Mouse (Mus musculus) hindbrain, embryonic 12.5 days (tissue): ENCODE data around the gene Ncor2. TPM values are rescaled to one million over a fixed set of nuclear protein-coding genes. Genes with fewer than 3 reads are reported as not detected.

ENCODE experiments used
- ATAC-seq: fragments of 200-750 bp; cut with Nextera tagmentation; 2 replicates; pipeline ENCODE4 v1.8.0; 2017; ENCODE audit warnings: moderate TSS enrichment; ENCODE audit not compliant: low FRiP score
- H3K27ac ChIP-seq: fragments of 300-500 bp; sonication (generic); 2 replicates; pipeline ENCODE4 v1.5.1; 2016; ENCODE audit warnings: mild to moderate bottlenecking
- H3K27me3 ChIP-seq: fragments of 300-500 bp; sonication (generic); 2 replicates; pipeline ENCODE4 v1.6.1; 2016; ENCODE audit warnings: mild to moderate bottlenecking
- H3K36me3 ChIP-seq: fragments of 300-500 bp; sonication (generic); 2 replicates; pipeline ENCODE4 v1.6.1; 2016; ENCODE audit warnings: mild to moderate bottlenecking
- H3K4me1 ChIP-seq: fragments of 300-500 bp; sonication (generic); 2 replicates; pipeline ENCODE4 v1.6.1; 2016
- H3K4me2 ChIP-seq: fragments of 300-500 bp; sonication (generic); replicated peaks from 2 replicates; pipeline ENCODE4 v1.6.1; 2016; ENCODE audit warnings: mild to moderate bottlenecking
- H3K4me3 ChIP-seq: fragments of 300-500 bp; sonication (generic); 2 replicates; pipeline ENCODE4 v1.5.1; 2016; ENCODE audit warnings: mild to moderate bottlenecking
- H3K9ac ChIP-seq: fragments of 300-500 bp; sonication (generic); 2 replicates; pipeline ENCODE4 v1.6.1; 2016; ENCODE audit warnings: mild to moderate bottlenecking, moderate library complexity
- H3K9me3 ChIP-seq: fragments of 300-500 bp; sonication (generic); replicated peaks from 2 replicates; pipeline ENCODE4 v1.6.1; 2016; ENCODE audit warnings: mild to moderate bottlenecking
- WGBS: fragments of 180-500 bp; shearing (Covaris S2); methylation state at CpG from one replicate; pipeline ENCODE4 v1.1.7; 2016; 5-methylcytosine and 5-hydroxymethylcytosine counted together
- polyA plus RNA-seq: library from polyadenylated mRNA; unstranded; fragments of >200 nt; fragmentation: Nextera tagmentation; extraction: Ambion mirVana; gene quantifications from 2 replicates; pipeline ENCODE4 v1.2.1, GENCODE M21; 2016

Gene Ncor2
- polyA plus RNA-seq, 1 experiment from 2014 or later, result 31.0 TPM

- 0 out of 2 replicates have a peak, but pooled peaks cover 5% of the 10 kb centered on the region for H3K27me3 ChIP-seq
- H3K27ac ChIP-seq, result no peak overlapping the region
- no peak for ATAC-seq
- H3K4me1 ChIP-seq, result peaks cover 24% of the 10 kb centered on the region
- H3K9ac ChIP-seq, result no peak overlapping the region
- 0 out of 2 replicates have a peak, but pooled peaks cover 2% of the 10 kb centered on the region for H3K9me3 ChIP-seq
- no peak overlapping the region for H3K4me2 ChIP-seq
- H3K36me3 ChIP-seq, result no peaks in the 10 kb centered on the region
- H3K4me3 ChIP-seq, result no peak overlapping the region
- 33% methylated on average over 12 of the region's 12 CpGs for WGBS
These were observed 10.0 kb upstream of the Ncor2 start for GRCm38 (mm10) chr5:125188812-125189598.

GRCm38 (mm10) chr5:125184826-125185225, 5.8 kb upstream of the Ncor2 start:
- Histone ChIP-seq H3K36me3 (no peaks in the 10 kb centered on the region), H3K4me3 (no peak overlapping the region), H3K4me1 (peaks cover 27% of the 10 kb centered on the region), H3K27me3 (0 out of 2 replicates have a peak, but pooled peaks cover 5% of the 10 kb centered on the region), H3K27ac (peak overlapping the region; percentile 55), H3K4me2 (no peak overlapping the region), H3K9me3 (no peaks in the 10 kb centered on the region), H3K9ac (no peak overlapping the region)
- no peak for ATAC-seq
- whole genome bisulfite sequencing, result 18% methylated on average over 6 of the region's 6 CpGs

GRCm38 (mm10) chr5:125183321-125184003, 4.4 kb upstream of the Ncor2 start:
- H3K4me2 ChIP-seq, result no peak overlapping the region

GRCm38 (mm10) chr5:125180630-125181263, 1.7 kb upstream of the Ncor2 start:
- Histone ChIP-seq H3K9ac (no peak overlapping the region), H3K27ac (no peak overlapping the region), H3K4me3 (no peak overlapping the region), H3K4me1 (peaks cover 45% of the 10 kb centered on the region), H3K36me3 (no peaks in the 10 kb centered on the region), H3K27me3 (0 out of 2 replicates have a peak, but pooled peaks cover 4% of the 10 kb centered on the region), H3K9me3 (no peaks in the 10 kb centered on the region), H3K4me2 (no peak overlapping the region)
- WGBS, result 85% methylated on average over 6 of the region's 6 CpGs
- no peak for ATAC-seq

More at GRCm38 (mm10) chr5:125183321-125184003, 4.4 kb upstream of the Ncor2 start:
- Histone ChIP-seq H3K9me3 (no peaks in the 10 kb centered on the region), H3K27me3 (0 out of 2 replicates have a peak, but pooled peaks cover 5% of the 10 kb centered on the region), H3K9ac (no peak overlapping the region), H3K27ac (no peak overlapping the region), H3K4me1 (peaks cover 27% of the 10 kb centered on the region), H3K4me3 (no peak overlapping the region), H3K36me3 (no peaks in the 10 kb centered on the region)
- WGBS, result 25% methylated on average over 23 of the region's 23 CpGs
- ATAC-seq, result no peak

GRCm38 (mm10) chr5:125179735-125180629, 963 bp upstream of the Ncor2 start:
- peaks cover 48% of the 10 kb centered on the region for H3K4me1 ChIP-seq
- peak; percentile 27; the same call in 1 of the 2 replicates for ATAC-seq
- under 1% methylated on average over 18 of the region's 25 CpGs for WGBS
- H3K9me3 ChIP-seq, result no peaks in the 10 kb centered on the region
- no peaks in the 10 kb centered on the region for H3K27me3 ChIP-seq
- peak overlapping the region; percentile 57 for H3K9ac ChIP-seq
- H3K36me3 ChIP-seq, result no peaks in the 10 kb centered on the region
- H3K4me3 ChIP-seq, result peak overlapping the region; percentile 89
- peak overlapping the region; percentile 70 for H3K4me2 ChIP-seq
- peak overlapping the region; percentile 82 for H3K27ac ChIP-seq

GRCm38 (mm10) chr5:125178171-125179006, 630 bp downstream of the Ncor2 start:
- peak overlapping the region; percentile 96 for H3K9ac ChIP-seq
- WGBS, result under 1% methylated on average over 59 of the region's 60 CpGs
- peak overlapping the region; percentile 89 for H3K4me3 ChIP-seq
- H3K27me3 ChIP-seq, result no peaks in the 10 kb centered on the region
- peak overlapping the region; percentile 70 for H3K4me2 ChIP-seq
- H3K9me3 ChIP-seq, result no peaks in the 10 kb centered on the region
- peak; percentile 43 for ATAC-seq
- peaks cover 50% of the 10 kb centered on the region for H3K4me1 ChIP-seq
- no peaks in the 10 kb centered on the region for H3K36me3 ChIP-seq
- peak overlapping the region; percentile 91 for H3K27ac ChIP-seq

GRCm38 (mm10) chr5:125177481-125178134, 1.4 kb downstream of the Ncor2 start:
- peak; percentile 43 for ATAC-seq
- Histone ChIP-seq H3K27ac (peak overlapping the region; percentile 91), H3K9ac (peak overlapping the region; percentile 96), H3K36me3 (no peaks in the 10 kb centered on the region), H3K4me3 (peak overlapping the region; percentile 89), H3K9me3 (no peaks in the 10 kb centered on the region), H3K4me2 (peak overlapping the region; percentile 70), H3K27me3 (no peaks in the 10 kb centered on the region), H3K4me1 (peaks cover 57% of the 10 kb centered on the region)
- WGBS, result 2% methylated on average over 43 of the region's 44 CpGs

GRCm38 (mm10) chr5:125176864-125177263, 2.2 kb downstream of the Ncor2 start:
- Histone ChIP-seq H3K4me3 (peak overlapping the region; percentile 89), H3K27ac (peak overlapping the region; percentile 91), H3K9me3 (no peaks in the 10 kb centered on the region), H3K9ac (peak overlapping the region; percentile 96), H3K4me2 (peak overlapping the region; percentile 70), H3K4me1 (peaks cover 64% of the 10 kb centered on the region), H3K27me3 (no peaks in the 10 kb centered on the region), H3K36me3 (no peaks in the 10 kb centered on the region)
- ATAC-seq, result no peak
- WGBS, result 7% methylated on average over 12 of the region's 12 CpGs

- peak overlapping the region; percentile 96 for H3K9ac ChIP-seq
- 8% methylated on average over 5 of the region's 5 CpGs for WGBS
These were observed 2.7 kb downstream of the Ncor2 start for GRCm38 (mm10) chr5:125176370-125176766.

GRCm38 (mm10) chr5:125175673-125176369, 3.2 kb downstream of the Ncor2 start:
- H3K4me2 ChIP-seq, result peak overlapping the region; percentile 70
- H3K36me3 ChIP-seq, result no peaks in the 10 kb centered on the region
- H3K27me3 ChIP-seq, result no peaks in the 10 kb centered on the region
- peak overlapping the region; percentile 72; the same call in 1 of the 2 replicates for H3K27ac ChIP-seq
- 66% methylated on average over 8 of the region's 9 CpGs for WGBS
- no peak for ATAC-seq
- H3K9me3 ChIP-seq, result no peaks in the 10 kb centered on the region
- peak overlapping the region; percentile 96 for H3K9ac ChIP-seq
- H3K4me3 ChIP-seq, result no peak overlapping the region
- H3K4me1 ChIP-seq, result peaks cover 72% of the 10 kb centered on the region

More at GRCm38 (mm10) chr5:125176370-125176766, 2.7 kb downstream of the Ncor2 start:
- H3K9me3 ChIP-seq, result no peaks in the 10 kb centered on the region
- H3K4me2 ChIP-seq, result peak overlapping the region; percentile 70
- peak overlapping the region; percentile 89 for H3K4me3 ChIP-seq
- no peak for ATAC-seq
- peak overlapping the region; percentile 91 for H3K27ac ChIP-seq
- peaks cover 69% of the 10 kb centered on the region for H3K4me1 ChIP-seq
- H3K36me3 ChIP-seq, result no peaks in the 10 kb centered on the region
- H3K27me3 ChIP-seq, result no peaks in the 10 kb centered on the region
